Mouse (Mus musculus): ENCODE results near the gene Slc38a2. TPM values are rescaled to one million over a fixed set of nuclear protein-coding genes. Genes with fewer than 3 reads are reported as not detected.
A peak's percentile ranks its signal among the peaks of the same experiment; 100 is the strongest.

Slc38a2 gene
- polyA plus RNA-seq, 1 experiment, result 37.9 TPM

- TF ChIP-seq POLR2A (IDR thresholded peaks at IDR 0.05; ENCODE audit: borderline replicate concordance, extremely low read depth, low read depth, low read length) (no peak), CTCF (IDR thresholded peaks at IDR 0.05; ENCODE audit: insufficient read depth, low read length) (no peak)
- DNase-seq, result no peak
- Histone ChIP-seq H3K4me3 (replicated peaks; ENCODE audit: extremely low read depth, low read depth, low read length) (no peak overlapping the region), H3K4me1 (ENCODE audit: control insufficient read depth, insufficient read depth, low read length) (peaks cover 4% of the 10 kb centered on the region)
- 96% methylated on average over 7 of the region's 7 CpGs for WGBS
Measured at GRCm38 (mm10) chr15:96713758-96714675, 14.5 kb upstream of the Slc38a2 start.

GRCm38 (mm10) chr15:96712338-96712737 lies 12.8 kb upstream of the Slc38a2 start:
- Histone ChIP-seq H3K4me1 (ENCODE audit: control insufficient read depth, insufficient read depth, low read length) (no peaks in the 10 kb centered on the region; the same call in none of the 2 replicates), H3K4me3 (replicated peaks; ENCODE audit: extremely low read depth, low read depth, low read length) (no peak overlapping the region)
- DNase-seq, result no peak
- TF ChIP-seq POLR2A (IDR thresholded peaks at IDR 0.05; ENCODE audit: borderline replicate concordance, extremely low read depth, low read depth, low read length), result no peak
- no peak for TF ChIP-seq CTCF (IDR thresholded peaks at IDR 0.05; ENCODE audit: insufficient read depth, low read length)
- WGBS, result 89% methylated on average over 5 of the region's 5 CpGs

- TF ChIP-seq CTCF (IDR thresholded peaks at IDR 0.05; ENCODE audit: insufficient read depth, low read length) (no peak), POLR2A (IDR thresholded peaks at IDR 0.05; ENCODE audit: borderline replicate concordance, extremely low read depth, low read depth, low read length) (no peak)
- H3K4me1 ChIP-seq (ENCODE audit: control insufficient read depth, insufficient read depth, low read length), result no peaks in the 10 kb centered on the region; the same call in none of the 2 replicates
- 86% methylated on average over 11 of the region's 11 CpGs for WGBS
- no peak overlapping the region for H3K4me3 ChIP-seq (replicated peaks; ENCODE audit: extremely low read depth, low read depth, low read length)
- DNase-seq, result no peak
Measured at GRCm38 (mm10) chr15:96711664-96712063, 12.1 kb upstream of the Slc38a2 start.

GRCm38 (mm10) chr15:96710352-96711114 lies 11.0 kb upstream of the Slc38a2 start:
- H3K4me1 ChIP-seq (ENCODE audit: control insufficient read depth, insufficient read depth, low read length), result no peaks in the 10 kb centered on the region; the same call in none of the 2 replicates
- no peak for DNase-seq
- WGBS, result 26% methylated on average over 15 of the region's 15 CpGs
- no peak overlapping the region for H3K4me3 ChIP-seq (replicated peaks; ENCODE audit: extremely low read depth, low read depth, low read length)
- TF ChIP-seq CTCF (IDR thresholded peaks at IDR 0.05; ENCODE audit: insufficient read depth, low read length) (no peak), POLR2A (IDR thresholded peaks at IDR 0.05; ENCODE audit: borderline replicate concordance, extremely low read depth, low read depth, low read length) (no peak)

GRCm38 (mm10) chr15:96709491-96710351 lies 10.2 kb upstream of the Slc38a2 start:
- Histone ChIP-seq H3K4me1 (ENCODE audit: control insufficient read depth, insufficient read depth, low read length) (no peaks in the 10 kb centered on the region; the same call in none of the 2 replicates), H3K4me3 (replicated peaks; ENCODE audit: extremely low read depth, low read depth, low read length) (peak overlapping the region; percentile 67)
- TF ChIP-seq POLR2A (IDR thresholded peaks at IDR 0.05; ENCODE audit: borderline replicate concordance, extremely low read depth, low read depth, low read length) (peak; percentile 80; the same call in 1 of the 2 replicates), CTCF (IDR thresholded peaks at IDR 0.05; ENCODE audit: insufficient read depth, low read length) (no peak)
- peak; percentile 97 for DNase-seq
- WGBS, result under 1% methylated on average over 78 of the region's 80 CpGs

GRCm38 (mm10) chr15:96708976-96709490 lies 9.5 kb upstream of the Slc38a2 start:
- Histone ChIP-seq H3K4me3 (replicated peaks; ENCODE audit: extremely low read depth, low read depth, low read length) (peak overlapping the region; percentile 67), H3K4me1 (ENCODE audit: control insufficient read depth, insufficient read depth, low read length) (no peaks in the 10 kb centered on the region; the same call in none of the 2 replicates)
- TF ChIP-seq POLR2A (IDR thresholded peaks at IDR 0.05; ENCODE audit: borderline replicate concordance, extremely low read depth, low read depth, low read length) (no peak), CTCF (IDR thresholded peaks at IDR 0.05; ENCODE audit: insufficient read depth, low read length) (no peak)
- 12% methylated on average over 14 of the region's 14 CpGs for WGBS
- peak; percentile 24 for DNase-seq

GRCm38 (mm10) chr15:96708428-96708827 lies 8.9 kb upstream of the Slc38a2 start:
- 81% methylated on average over 8 of the region's 8 CpGs for WGBS
- no peak overlapping the region for H3K4me3 ChIP-seq (replicated peaks; ENCODE audit: extremely low read depth, low read depth, low read length)
- no peaks in the 10 kb centered on the region; the same call in none of the 2 replicates for H3K4me1 ChIP-seq (ENCODE audit: control insufficient read depth, insufficient read depth, low read length)
- no peak for DNase-seq
- TF ChIP-seq CTCF (IDR thresholded peaks at IDR 0.05; ENCODE audit: insufficient read depth, low read length), result no peak
- TF ChIP-seq POLR2A (IDR thresholded peaks at IDR 0.05; ENCODE audit: borderline replicate concordance, extremely low read depth, low read depth, low read length), result no peak

GRCm38 (mm10) chr15:96707936-96708335 lies 8.4 kb upstream of the Slc38a2 start:
- H3K4me1 ChIP-seq (ENCODE audit: control insufficient read depth, insufficient read depth, low read length), result no peaks in the 10 kb centered on the region; the same call in none of the 2 replicates
- WGBS, result 72% methylated on average over 2 of the region's 2 CpGs
- no peak overlapping the region for H3K4me3 ChIP-seq (replicated peaks; ENCODE audit: extremely low read depth, low read depth, low read length)
- no peak for DNase-seq
- TF ChIP-seq POLR2A (IDR thresholded peaks at IDR 0.05; ENCODE audit: borderline replicate concordance, extremely low read depth, low read depth, low read length) (no peak), CTCF (IDR thresholded peaks at IDR 0.05; ENCODE audit: insufficient read depth, low read length) (no peak)

Data from lung, adult 2 months (tissue).